Mouse (Mus musculus): Measurements from ENCODE around the gene Lclat1. TPM values are rescaled to one million over a fixed set of nuclear protein-coding genes. Genes with fewer than 3 reads are reported as not detected.
"Not testable (repeated sequence)": the region's sequence is repeated elsewhere in the genome, so short reads cannot be mapped to it uniquely, and the experiment has no call there.

Lclat1 gene
- polyA plus RNA-seq, 1 experiment: 9.6 TPM

DNA sequence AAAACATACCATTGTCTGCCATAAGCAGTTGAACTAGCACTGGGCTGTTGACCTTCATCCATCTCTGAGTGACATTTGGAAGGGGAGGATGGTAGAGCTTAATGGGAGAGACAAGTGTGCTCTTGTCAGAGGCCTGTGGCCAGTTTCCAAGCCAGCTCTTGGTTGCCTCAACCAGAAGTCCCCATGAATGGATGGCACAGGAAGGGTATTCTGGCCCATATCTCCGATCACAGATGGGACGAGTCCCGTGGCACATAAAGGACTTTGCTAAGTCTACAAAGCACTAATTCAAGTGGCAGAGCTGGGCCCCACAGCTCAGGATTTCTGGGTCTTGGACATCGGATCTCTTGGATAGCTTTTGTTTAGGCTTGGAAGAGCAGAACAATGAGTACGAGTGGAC lies 148.0 kb downstream of the Lclat1 start:
- Histone ChIP-seq H3K27ac (ENCODE audit: insufficient read depth, low read depth, low read length) (no peak overlapping the region), H3K4me3 (ENCODE audit: insufficient read depth, low read length) (no peak overlapping the region), H3K4me1 (ENCODE audit: control insufficient read depth, insufficient read depth, low read length) (0 out of 2 replicates have a peak, but pooled peaks cover 4% of the 10 kb centered on the region)
- TF ChIP-seq POLR2A (IDR thresholded peaks at IDR 0.05; ENCODE audit: borderline replicate concordance, low read depth, low read length): no peak
- no peak for TF ChIP-seq CTCF (IDR thresholded peaks at IDR 0.05; ENCODE audit: low read depth, low read length)

DNA sequence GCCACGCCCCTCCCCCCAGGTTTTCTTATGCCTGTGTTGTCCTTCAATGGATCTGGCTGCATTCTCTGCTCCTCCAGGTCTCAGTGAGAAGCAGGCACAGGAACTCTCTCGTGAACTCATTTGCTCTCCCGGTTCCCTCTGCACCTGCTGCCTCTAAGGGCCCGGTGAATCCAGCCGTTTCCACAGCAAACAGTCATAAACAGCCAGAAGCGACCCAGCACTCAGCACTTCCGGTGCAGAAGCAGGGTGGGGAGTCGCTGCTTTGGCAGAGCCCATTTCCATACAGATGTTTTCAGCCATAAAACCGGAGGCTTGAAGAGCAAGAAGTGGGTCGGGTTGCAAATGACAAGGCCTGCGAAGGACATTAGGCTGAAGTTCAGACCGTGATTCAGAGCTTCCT lies 150.8 kb downstream of the Lclat1 start:
- no peak for TF ChIP-seq CTCF (IDR thresholded peaks at IDR 0.05; ENCODE audit: low read depth, low read length)
- TF ChIP-seq POLR2A (IDR thresholded peaks at IDR 0.05; ENCODE audit: borderline replicate concordance, low read depth, low read length): no peak
- H3K4me1 ChIP-seq (ENCODE audit: control insufficient read depth, insufficient read depth, low read length): peaks cover 7% of the 10 kb centered on the region
- H3K27ac ChIP-seq (ENCODE audit: insufficient read depth, low read depth, low read length): no peak overlapping the region
- no peak overlapping the region for H3K4me3 ChIP-seq (ENCODE audit: insufficient read depth, low read length)

DNA sequence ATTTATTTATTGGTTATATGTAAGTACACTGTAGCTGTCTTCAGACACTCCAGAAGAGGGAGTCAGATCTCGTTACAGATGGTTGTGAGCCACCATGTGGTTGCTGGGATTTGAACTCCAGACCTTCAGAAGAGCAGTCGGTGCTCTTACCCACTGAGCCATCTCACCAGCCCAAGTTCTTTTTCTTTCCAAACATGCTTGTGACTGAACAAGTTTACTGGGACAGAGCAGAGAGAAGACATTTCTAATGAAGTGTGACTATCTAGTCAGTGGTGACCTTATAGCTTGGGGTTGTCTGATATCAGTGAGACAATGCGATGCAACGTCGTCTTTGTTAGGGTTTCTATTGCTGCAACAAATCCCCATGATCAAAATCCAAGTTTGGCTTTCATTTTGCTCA lies 151.5 kb downstream of the Lclat1 start:
- not testable (repeated sequence) for H3K4me3 ChIP-seq (ENCODE audit: insufficient read depth, low read length); H3K27ac ChIP-seq (ENCODE audit: insufficient read depth, low read depth, low read length); H3K4me1 ChIP-seq (ENCODE audit: control insufficient read depth, insufficient read depth, low read length)

DNA sequence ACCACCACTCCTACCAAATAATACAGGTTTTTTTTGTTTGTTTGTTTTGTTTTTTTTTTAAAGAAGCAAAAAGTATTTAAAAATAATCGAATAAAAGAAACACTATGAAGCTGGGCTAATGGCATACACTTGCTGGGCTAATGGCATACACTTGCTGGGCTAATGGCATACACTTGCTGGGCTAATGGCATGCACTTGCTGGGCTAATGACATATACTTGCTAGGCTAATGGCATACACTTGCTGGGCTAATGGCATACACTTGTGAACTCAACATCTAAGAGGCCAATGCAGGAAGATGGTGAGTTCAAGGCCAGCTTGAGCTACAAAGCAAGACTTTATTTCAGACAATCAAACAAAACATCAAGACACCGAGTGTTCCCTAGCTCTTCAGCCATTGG lies 154.8 kb downstream of the Lclat1 start:
- Histone ChIP-seq H3K4me1 (ENCODE audit: control insufficient read depth, insufficient read depth, low read length) (peaks cover 7% of the 10 kb centered on the region), H3K27ac (ENCODE audit: insufficient read depth, low read depth, low read length) (no peak overlapping the region), H3K4me3 (ENCODE audit: insufficient read depth, low read length) (no peak overlapping the region)
- TF ChIP-seq CTCF (IDR thresholded peaks at IDR 0.05; ENCODE audit: low read depth, low read length) (no peak), POLR2A (IDR thresholded peaks at IDR 0.05; ENCODE audit: borderline replicate concordance, low read depth, low read length) (no peak)

DNA sequence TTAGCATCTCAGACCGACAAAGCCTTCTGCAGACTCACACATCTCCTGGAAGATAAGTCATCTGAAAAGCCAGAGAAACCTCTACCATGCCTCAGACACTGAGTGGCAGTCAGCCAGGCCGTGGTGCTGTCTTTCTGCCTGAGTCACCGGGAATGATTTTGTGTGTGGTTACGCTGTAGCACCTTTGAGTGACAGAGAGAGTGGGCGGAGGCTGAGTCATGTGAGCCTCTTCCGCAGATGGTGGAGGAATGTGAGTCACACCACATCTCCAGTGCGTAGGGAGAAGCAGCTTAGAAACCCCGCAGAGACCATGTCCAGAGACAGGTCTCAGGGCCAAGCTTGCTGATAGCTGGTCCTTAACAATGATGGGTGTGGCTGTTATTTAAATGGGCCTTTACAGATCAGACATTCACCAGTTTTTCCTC lies 155.3 kb downstream of the Lclat1 start:
- Histone ChIP-seq H3K4me3 (ENCODE audit: insufficient read depth, low read length) (no peak overlapping the region), H3K27ac (ENCODE audit: insufficient read depth, low read depth, low read length) (no peak overlapping the region), H3K4me1 (ENCODE audit: control insufficient read depth, insufficient read depth, low read length) (peaks cover 7% of the 10 kb centered on the region)
- no peak for TF ChIP-seq CTCF (IDR thresholded peaks at IDR 0.05; ENCODE audit: low read depth, low read length)
- no peak for TF ChIP-seq POLR2A (IDR thresholded peaks at IDR 0.05; ENCODE audit: borderline replicate concordance, low read depth, low read length)

DNA sequence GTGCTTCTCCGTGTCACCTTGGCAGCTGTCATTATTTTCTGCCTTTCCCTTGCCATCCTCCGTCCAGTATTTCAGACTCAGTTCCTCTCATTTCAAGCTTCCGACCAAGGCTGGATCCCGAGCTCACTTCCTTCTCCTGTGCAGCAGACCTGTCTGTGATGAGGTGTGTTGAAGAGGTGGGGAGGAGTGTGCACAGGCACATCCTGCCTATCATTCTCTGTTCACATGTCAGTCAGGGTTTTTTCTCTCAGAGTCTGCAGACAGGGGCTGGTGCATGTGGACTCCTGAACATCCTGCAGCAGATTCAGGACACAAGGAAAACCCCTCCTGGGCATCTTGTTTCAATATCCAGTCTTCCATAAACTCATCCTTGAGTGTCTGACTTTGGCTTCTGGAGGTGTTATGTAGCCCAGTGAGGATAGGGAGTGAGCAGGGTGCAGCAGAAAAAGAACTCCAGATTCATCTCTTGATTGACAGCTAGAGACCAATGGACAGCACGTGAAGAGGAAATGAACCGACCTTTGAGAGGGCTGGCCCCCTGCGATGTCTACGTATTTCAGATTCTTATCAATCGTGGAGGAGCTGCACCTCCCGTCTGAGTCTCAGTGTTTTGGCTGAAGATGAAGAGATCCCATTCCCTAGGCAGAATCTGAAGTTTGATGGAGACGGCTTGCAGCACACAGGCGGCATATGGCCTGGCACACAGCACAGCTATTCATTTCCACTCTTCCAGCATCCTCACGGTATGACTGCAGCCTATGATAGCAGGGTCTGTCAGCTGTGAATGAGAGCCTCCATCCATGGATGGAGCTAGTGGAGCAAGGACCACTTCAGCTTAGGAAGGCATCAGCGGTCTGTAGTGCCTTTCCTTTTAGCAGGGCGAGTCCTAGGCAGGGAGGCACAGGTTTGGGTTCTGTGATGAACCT lies 163.3 kb downstream of the Lclat1 start:
- Histone ChIP-seq H3K4me3 (ENCODE audit: insufficient read depth, low read length) (no peak overlapping the region), H3K27ac (ENCODE audit: insufficient read depth, low read depth, low read length) (no peak overlapping the region), H3K4me1 (ENCODE audit: control insufficient read depth, insufficient read depth, low read length) (peaks cover 2% of the 10 kb centered on the region; the same call in 1 of the 2 replicates)
- TF ChIP-seq CTCF (IDR thresholded peaks at IDR 0.05; ENCODE audit: low read depth, low read length) (no peak), POLR2A (IDR thresholded peaks at IDR 0.05; ENCODE audit: borderline replicate concordance, low read depth, low read length) (no peak)

DNA sequence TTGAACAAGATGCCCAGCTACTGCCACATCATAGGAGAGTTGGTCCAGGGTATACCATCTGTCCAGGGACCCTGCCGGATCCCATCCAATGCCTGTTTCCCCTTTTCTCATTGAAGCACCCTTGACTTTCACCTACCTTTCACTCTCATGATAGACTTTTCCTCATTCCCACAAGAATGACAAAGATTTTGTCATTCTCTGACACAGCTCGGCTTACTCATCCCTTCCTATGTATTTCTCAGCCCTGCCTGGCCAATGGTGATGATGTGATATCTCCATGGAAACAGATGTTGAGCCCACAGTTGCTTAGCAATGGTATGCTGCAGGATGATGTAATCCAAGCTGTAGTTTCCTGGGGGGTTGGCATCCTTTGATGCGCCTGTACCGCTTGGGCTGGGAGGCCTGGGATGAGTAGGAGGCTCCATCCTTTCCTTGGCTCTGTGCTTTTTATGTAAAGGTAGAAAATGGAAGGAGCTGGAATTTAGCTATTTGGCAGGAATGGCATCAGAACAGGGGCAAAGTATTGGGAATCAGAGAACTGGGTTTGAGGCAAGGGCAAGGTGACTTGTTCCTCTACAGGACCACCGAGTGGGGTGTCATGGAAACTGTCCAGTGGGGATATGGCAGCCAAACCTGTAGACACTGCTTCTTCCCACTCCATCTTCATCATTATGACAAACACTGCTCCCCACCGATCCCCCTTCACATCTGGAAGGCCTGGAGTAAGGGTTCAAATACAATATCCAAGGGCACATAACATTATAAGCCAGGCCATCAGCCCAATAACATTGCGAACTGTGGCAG lies 164.2 kb downstream of the Lclat1 start:
- Histone ChIP-seq H3K4me3 (ENCODE audit: insufficient read depth, low read length) (no peak overlapping the region), H3K4me1 (ENCODE audit: control insufficient read depth, insufficient read depth, low read length) (peaks cover 2% of the 10 kb centered on the region; the same call in 1 of the 2 replicates), H3K27ac (ENCODE audit: insufficient read depth, low read depth, low read length) (no peak overlapping the region)
- TF ChIP-seq POLR2A (IDR thresholded peaks at IDR 0.05; ENCODE audit: borderline replicate concordance, low read depth, low read length): no peak
- no peak for TF ChIP-seq CTCF (IDR thresholded peaks at IDR 0.05; ENCODE audit: low read depth, low read length)

DNA sequence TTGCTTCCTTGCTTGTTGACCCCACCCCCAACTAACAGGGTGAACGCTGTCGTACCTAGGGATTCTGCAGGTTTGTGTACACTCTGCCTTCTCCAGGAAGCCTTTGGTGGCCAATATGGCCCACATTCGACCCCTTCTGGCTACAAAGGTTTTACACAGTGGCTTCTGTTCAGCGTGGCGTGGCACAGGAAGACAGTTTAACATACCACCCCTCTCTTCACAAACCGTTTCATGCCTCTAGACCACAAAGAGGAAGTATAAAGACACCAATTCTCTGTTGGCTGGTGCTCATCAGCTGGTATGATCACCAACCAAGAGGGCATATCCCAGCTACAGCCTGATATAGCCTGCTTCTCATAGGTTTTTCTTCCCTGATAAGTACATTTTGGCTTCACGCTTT lies 166.0 kb downstream of the Lclat1 start:
- TF ChIP-seq POLR2A (IDR thresholded peaks at IDR 0.05; ENCODE audit: borderline replicate concordance, low read depth, low read length): no peak
- H3K4me1 ChIP-seq (ENCODE audit: control insufficient read depth, insufficient read depth, low read length): peaks cover 2% of the 10 kb centered on the region; the same call in 1 of the 2 replicates
- no peak overlapping the region for H3K27ac ChIP-seq (ENCODE audit: insufficient read depth, low read depth, low read length)
- no peak overlapping the region for H3K4me3 ChIP-seq (ENCODE audit: insufficient read depth, low read length)

DNA sequence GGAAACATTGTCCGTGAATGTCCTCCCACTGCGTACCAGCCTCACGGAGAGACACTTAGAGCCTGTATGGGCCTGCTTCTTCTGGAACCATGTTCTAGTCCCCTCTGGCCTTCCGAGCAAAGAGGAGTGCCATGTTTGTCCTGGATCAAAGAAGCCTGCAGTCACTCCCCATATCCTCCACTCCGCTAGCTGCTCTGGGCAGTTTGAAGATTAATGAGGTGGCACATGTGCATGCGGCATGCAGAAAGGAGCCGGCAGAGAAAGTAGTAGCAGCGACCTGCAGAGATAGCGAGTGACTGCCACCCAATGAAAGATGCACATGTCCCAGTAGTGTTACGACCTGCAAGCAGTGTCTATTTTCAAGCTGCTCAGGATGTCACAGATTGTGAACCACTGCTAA lies 167.3 kb downstream of the Lclat1 start:
- Histone ChIP-seq H3K27ac (ENCODE audit: insufficient read depth, low read depth, low read length) (no peak overlapping the region), H3K4me3 (ENCODE audit: insufficient read depth, low read length) (no peak overlapping the region), H3K4me1 (ENCODE audit: control insufficient read depth, insufficient read depth, low read length) (peaks cover 2% of the 10 kb centered on the region; the same call in 1 of the 2 replicates)
- TF ChIP-seq CTCF (IDR thresholded peaks at IDR 0.05; ENCODE audit: low read depth, low read length) (no peak), POLR2A (IDR thresholded peaks at IDR 0.05; ENCODE audit: borderline replicate concordance, low read depth, low read length) (no peak)

DNA sequence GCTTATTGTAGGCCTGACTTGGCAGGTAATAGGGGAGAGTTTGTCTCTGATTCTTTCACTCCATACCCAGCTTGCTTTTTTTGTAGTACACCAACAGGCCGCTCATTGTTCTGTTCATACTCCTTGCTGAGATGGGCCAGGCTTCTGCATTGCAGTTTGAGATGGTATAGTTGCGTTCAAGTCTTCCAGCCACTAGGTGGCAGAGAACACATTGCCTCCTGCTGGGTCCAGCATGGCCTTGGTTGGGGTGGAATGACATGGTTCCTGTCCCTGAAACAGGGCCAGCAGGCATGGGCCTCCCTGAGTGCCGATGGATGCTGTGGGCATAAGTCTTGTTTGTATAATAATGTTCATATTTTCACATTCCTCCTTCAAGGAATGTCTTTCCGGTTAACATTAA lies 170.0 kb downstream of the Lclat1 start:
- H3K27ac ChIP-seq (ENCODE audit: insufficient read depth, low read depth, low read length): no peak overlapping the region
- H3K4me1 ChIP-seq (ENCODE audit: control insufficient read depth, insufficient read depth, low read length): peaks cover 2% of the 10 kb centered on the region; the same call in 1 of the 2 replicates
- TF ChIP-seq POLR2A (IDR thresholded peaks at IDR 0.05; ENCODE audit: borderline replicate concordance, low read depth, low read length): no peak
- TF ChIP-seq CTCF (IDR thresholded peaks at IDR 0.05; ENCODE audit: low read depth, low read length): no peak
- H3K4me3 ChIP-seq (ENCODE audit: insufficient read depth, low read length): no peak overlapping the region

DNA sequence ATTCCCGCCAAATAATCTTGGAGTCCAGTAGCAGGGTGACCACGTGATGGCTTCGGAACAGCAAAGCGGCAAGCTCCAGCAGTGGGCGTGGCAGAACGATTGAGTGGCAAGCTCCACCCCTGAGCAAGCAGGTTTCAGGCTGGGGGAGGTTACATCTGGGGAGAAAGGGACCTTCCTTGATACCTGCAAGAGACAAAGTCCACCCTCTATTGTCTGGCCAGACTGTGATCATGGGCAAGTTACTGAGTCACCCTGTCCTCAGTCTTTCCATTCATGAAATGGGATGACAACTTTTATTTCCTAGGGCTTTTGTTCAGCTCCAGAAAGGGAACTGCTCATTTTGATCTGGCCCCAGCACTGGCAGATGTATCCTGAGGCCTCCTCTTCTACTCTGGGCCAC lies 174.9 kb downstream of the Lclat1 start:
- H3K4me1 ChIP-seq (ENCODE audit: control insufficient read depth, insufficient read depth, low read length); H3K27ac ChIP-seq (ENCODE audit: insufficient read depth, low read depth, low read length); H3K4me3 ChIP-seq (ENCODE audit: insufficient read depth, low read length): not testable (repeated sequence)

Data from bone marrow macrophage, adult 2 months (primary cell).